Mouse (Mus musculus) CH12F3 (cell line): Measurements from ENCODE around the gene Slc5a3.

ENCODE experiments used
- in situ Hi-C: fragments of 300-500 bp; cut with MboI; formaldehyde crosslinking; loops from 2 replicates; pipeline ENCODE4 v1.14.3; 2020; ENCODE audit warnings: low sequenced_read_pairs

Slc5a3 gene

DNA sequence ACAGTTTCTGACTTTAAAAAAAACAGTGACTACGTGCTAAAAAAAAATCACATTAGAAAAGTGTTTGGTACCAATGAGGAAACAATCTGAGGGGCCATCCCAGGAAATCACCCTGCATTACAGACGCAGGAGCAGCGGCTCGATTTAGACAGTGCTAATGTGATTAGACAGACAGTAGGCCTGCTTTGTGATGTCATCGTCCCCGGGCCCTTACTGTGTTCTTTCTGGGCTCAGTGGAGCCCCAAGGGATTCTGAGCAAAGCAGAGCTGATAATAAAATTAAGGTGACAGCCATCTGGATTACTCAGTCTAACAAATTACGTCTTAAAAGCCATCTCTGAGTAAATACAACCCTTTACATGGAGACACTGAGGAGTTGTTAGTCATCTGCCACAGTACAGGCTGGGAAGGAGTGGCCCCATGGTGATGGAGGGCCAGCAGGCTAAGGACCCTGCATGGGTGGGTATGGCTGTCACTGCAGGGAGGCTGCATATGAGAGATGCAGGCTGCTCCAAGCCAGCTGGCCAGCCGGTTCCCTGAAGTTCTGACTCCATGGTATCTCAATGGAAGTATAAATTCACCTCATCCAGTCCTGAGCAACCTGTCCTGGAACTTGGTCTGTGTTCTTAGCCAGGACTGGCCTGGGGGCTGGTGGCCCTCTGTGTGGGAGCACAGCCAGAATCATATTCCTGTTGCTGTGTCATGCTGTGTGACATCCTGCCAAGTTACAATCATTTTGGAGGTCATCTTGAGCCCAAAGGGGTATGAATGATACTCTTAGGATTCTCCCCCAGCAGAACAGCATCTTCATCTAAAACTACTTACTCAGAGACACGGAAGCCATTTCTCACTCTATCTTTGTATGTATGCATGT, 59.5 kb downstream of the Slc5a3 start:
- in situ Hi-C loops = no loop called here

DNA sequence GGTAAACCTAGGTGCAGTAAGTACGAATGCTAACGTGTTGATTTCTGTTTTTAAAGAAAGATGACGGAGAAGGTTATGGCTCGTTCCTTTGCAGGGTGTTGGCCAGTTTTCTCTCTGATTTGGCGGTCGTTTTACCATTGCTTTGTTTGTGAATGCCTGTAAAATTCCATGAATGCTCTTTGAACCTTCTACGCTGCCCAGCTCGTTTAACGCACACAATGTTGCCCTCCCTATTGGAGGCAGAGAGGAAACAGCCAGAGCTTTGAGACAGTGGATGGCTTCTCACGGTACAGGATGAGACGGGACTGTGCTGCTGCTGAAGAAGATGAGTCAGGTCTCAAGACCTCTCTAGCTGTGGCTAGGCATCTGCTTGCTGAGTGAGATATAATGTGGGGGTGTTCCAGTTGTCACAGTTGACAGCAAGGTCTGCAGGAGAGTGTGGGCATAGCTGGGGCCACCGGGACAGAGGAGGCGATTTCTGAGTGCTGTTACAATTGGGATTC, 60.9 kb downstream of the Slc5a3 start:
- in situ Hi-C loops = no loop called here

GRCm38 (mm10) chr16:92120899-92121531, 62.9 kb downstream of the Slc5a3 start:
- in situ Hi-C loops = no loop called here

DNA sequence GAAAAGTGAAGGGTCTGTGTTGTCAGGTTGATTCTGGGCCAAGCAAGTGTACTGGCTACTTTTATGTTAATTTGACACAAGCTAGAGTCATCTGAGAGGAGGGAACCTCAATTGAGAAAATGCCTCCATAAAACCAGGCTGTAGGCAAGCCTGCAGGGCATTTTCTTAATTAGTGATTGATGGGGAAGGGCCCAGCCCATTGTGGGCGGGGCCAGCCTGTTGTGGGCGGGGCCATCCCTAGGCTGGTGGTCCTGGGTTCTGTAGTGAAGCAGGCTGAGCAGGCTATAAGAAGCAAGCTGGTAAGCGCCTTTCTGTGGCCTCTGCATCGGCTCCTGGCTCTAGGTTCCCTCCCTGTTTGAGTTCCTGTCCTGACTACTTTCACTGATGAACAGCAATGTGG, 69.1 kb downstream of the Slc5a3 start:
- in situ Hi-C loops = no loop called here

DNA sequence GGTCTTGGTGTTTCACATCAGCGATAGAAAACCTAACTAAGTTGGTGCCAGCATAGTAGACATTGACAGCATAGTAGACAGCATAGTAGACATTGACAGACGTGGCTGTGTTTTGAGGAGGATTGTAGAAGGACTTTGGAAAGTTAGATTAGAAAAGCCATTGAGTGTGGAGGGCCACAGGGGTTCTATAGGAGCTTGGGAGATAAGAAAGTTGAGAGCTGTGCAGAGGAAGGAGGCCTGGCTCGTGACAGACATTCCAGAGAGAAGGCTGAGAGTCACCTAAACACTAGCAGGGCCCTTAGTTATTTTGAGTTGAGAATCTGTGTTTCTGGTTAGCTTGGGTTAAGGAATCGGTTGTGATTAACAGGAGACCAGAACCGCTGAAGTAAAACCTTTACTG, 69.5 kb downstream of the Slc5a3 start:
- in situ Hi-C loops = no loop called here

GRCm38 (mm10) chr16:92129843-92130242, 71.7 kb downstream of the Slc5a3 start:
- in situ Hi-C loops = no loop called here

- in situ Hi-C loops = no loop called here
Observed at GRCm38 (mm10) chr16:92132511-92132910, 74.4 kb downstream of the Slc5a3 start.

- in situ Hi-C loops = no loop called here
Observed at GRCm38 (mm10) chr16:92134148-92134764, 76.1 kb downstream of the Slc5a3 start.

GRCm38 (mm10) chr16:92136275-92136674, 78.2 kb downstream of the Slc5a3 start:
- in situ Hi-C loops = no loop called here
